Comparison of ENCODE assay signal across 8 mouse cellular contexts in the genomic region with DNA sequence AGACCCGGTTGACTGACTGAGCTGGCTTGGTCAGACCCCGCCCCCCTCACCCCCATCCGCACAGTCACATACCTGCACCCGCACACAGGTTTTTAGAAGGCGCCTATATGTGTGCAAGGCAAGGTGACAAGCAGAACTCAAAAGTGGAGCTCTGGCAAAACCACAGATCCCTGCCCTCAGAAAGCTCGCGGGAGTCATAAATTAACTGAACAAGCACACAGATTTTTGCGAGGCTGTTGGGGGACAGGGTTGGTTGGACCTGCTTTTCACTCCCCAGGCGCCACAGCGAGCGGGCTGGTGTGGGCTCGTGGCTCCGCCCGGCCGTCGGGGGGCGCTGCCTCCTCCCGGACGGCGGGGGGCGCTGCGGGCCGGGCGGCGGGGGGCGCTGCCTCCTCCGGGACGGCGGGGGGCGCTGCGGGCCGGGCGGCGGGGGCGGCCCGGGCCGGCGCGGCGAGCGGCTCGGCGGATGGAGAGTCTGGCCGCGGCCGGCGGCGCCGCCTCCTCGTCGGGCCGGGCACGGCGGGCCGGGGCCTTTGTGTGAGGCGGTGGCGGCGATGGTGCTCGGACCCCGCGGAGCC. TPM values are rescaled to one million over a fixed set of nuclear protein-coding genes. Genes with fewer than 3 reads are reported as not detected.
DNase-seq lines count a peak whose midpoint lies in the region; ATAC-seq and TF ChIP-seq lines count a peak whose summit lies in the region.

Zbtb39 (plus strand) TSS at position 456 of the 578 bp plus-strand sequence.

- TF ChIP-seq CTCF in E14TG2a.4 (conservative IDR thresholded peaks at IDR 0.05; ENCODE audit: low read length): no peak
- 0 out of 2 replicates have a peak, but pooled peaks have one; percentile 3 for TF ChIP-seq CTCF in lung, adult 2 months (IDR thresholded peaks at IDR 0.05; ENCODE audit: insufficient read depth, low read length)

- peak within 1 kb of the TSS; percentile 81 for H3K4me2 ChIP-seq in forebrain, embryonic 12.5 days

- peak; percentile 65 for DNase-seq in c-Kit-positive CD71-positive TER-119-positive erythroid progenitor cells, embryonic 14.5 days (ENCODE audit: low spot score)
- peak; percentile 92 to 94 for DNase-seq in heart, postnatal 14 days
- DNase-seq in kidney, postnatal 4 days: peak; percentile 87 to 92
- peak; percentile 75 for DNase-seq in lung, adult 2 months
- peak; percentile 49 to 59 for DNase-seq in thymus, adult 18-20 months

- intact Hi-C loops in heart, postnatal 14 days (cut with DNase I): loop anchor here (5.0 kb wide), 3 partner anchors 62 to 268 kb away; partner anchors contain the start of gene Hsd17b6

- H3K27me3 ChIP-seq in E14TG2a.4 (ENCODE audit: insufficient read depth, low read length): peaks cover 10% of the 10 kb centered on the region; the same call in 1 of the 2 replicates
- H3K27me3 ChIP-seq in forebrain, embryonic 12.5 days: peaks cover 24% of the 10 kb centered on the region

- WGBS in forebrain, embryonic 12.5 days: 1% methylated on average over 35 of the region's 61 CpGs
- 2% methylated on average over 32 of the region's 61 CpGs for WGBS in lung, adult 2 months

- peak; percentile 88 for ATAC-seq in forebrain, embryonic 12.5 days (ENCODE audit: low FRiP score)
- peak; percentile 31 for ATAC-seq in neutrophil, adult 5-6 weeks (ENCODE audit: extremely low read depth, insufficient number of reproducible peaks, low FRiP score, poor library complexity, severe bottlenecking)

- no peak for TF ChIP-seq POLR2A in lung, adult 2 months (IDR thresholded peaks at IDR 0.05; ENCODE audit: borderline replicate concordance, extremely low read depth, low read depth, low read length)

- peaks cover 31% of the 10 kb centered on the region for H3K36me3 ChIP-seq in E14TG2a.4 (ENCODE audit: insufficient read depth, low read length)
- H3K36me3 ChIP-seq in forebrain, embryonic 12.5 days (replicated peaks): peaks cover 29% of the 10 kb centered on the region

- H3K9me3 ChIP-seq in E14TG2a.4 (ENCODE audit: low read length): peaks cover 10% of the 10 kb centered on the region
- H3K9me3 ChIP-seq in forebrain, embryonic 12.5 days: no peaks in the 10 kb centered on the region

- H3K27ac ChIP-seq in forebrain, embryonic 12.5 days: peak within 1 kb of the TSS; percentile 82

- peaks cover 48% of the 10 kb centered on the region for H3K4me1 ChIP-seq in E14TG2a.4 (replicated peaks; ENCODE audit: low read depth, low read length)
- peaks cover 13% of the 10 kb centered on the region for H3K4me1 ChIP-seq in forebrain, embryonic 12.5 days
- peaks cover 21% of the 10 kb centered on the region for H3K4me1 ChIP-seq in lung, adult 2 months (ENCODE audit: control insufficient read depth, insufficient read depth, low read length)

- H3K4me3 ChIP-seq in E14TG2a.4 (replicated peaks; ENCODE audit: low read length): peak within 1 kb of the TSS; percentile 86
- peak within 1 kb of the TSS; percentile 98 for H3K4me3 ChIP-seq in forebrain, embryonic 12.5 days (replicated peaks)
- peak within 1 kb of the TSS; percentile 78 for H3K4me3 ChIP-seq in lung, adult 2 months (replicated peaks; ENCODE audit: extremely low read depth, low read depth, low read length)

- H3K9ac ChIP-seq in forebrain, embryonic 12.5 days: peak within 1 kb of the TSS; percentile 99

RNA-seq across cellular contexts. Expression of gene Zbtb39, which starts in this region (rescaled TPM):
- polyA plus RNA-seq in forebrain, embryonic 12.5 days (2016; fragmentation: Nextera tagmentation; extraction: Ambion mirVana): 5.2 and 6.2 TPM in 2 replicates
- total RNA-seq in heart, postnatal 14 days (2021): 1 to 10 TPM; 7.5 to 8.3 TPM
- 8.7 and 10.5 TPM in 2 replicates for polyA plus RNA-seq in lung, adult 2 months (2012; rRNA removed)
- total RNA-seq in neutrophil, adult 5-6 weeks (2017): 20.7 and 25.7 TPM in 2 replicates

Comparison
In these comparisons a context has a peak if more than half of its experiments do, and no peak if none do; other contexts are left out.
1. Peak in every context shown above with its lines: DNase-seq, ATAC-seq, H3K4me3 ChIP-seq and H3K27ac ChIP-seq.